Mouse (Mus musculus) adrenal gland, postnatal 36 days (tissue): ENCODE data around the gene Parp12. TPM values are rescaled to one million over a fixed set of nuclear protein-coding genes. Genes with fewer than 3 reads are reported as not detected.
A peak's percentile ranks its signal among the peaks of the same experiment; 100 is the strongest.

Source experiments
- DNase-seq, 2 experiments: peaks; one replicate each; pipeline ENCODE4 v3.0.0; 2021; ENCODE audit warnings: mixed read lengths in 1 of 2
- long read RNA-seq, 2 experiments: library from polyadenylated mRNA; stranded (forward); transcript quantifications; one replicate each; pipeline ENCODE4 v2.0.0; 2021; ENCODE audit warnings: borderline sequencing depth in 2 of 2
- total RNA-seq, 2 experiments: library from RNA; stranded (reverse); gene quantifications; 2 replicates each; pipeline ENCODE4 v1.2.3; 2021

The Parp12 gene
- 10 to 100 TPM; 18.6 to 23.7 TPM for total RNA-seq
- long read RNA-seq, experiment 1, transcript Parp12-201 (12 exons, 3,231 nt): major isoform, 16 of 21 reads
- long read RNA-seq, experiment 1, partial matches to known transcripts: 4 of 21 reads
- long read RNA-seq, experiment 1, other reads (novel, unspliced or antisense): 1 of 21 reads
- long read RNA-seq, experiment 2, partial matches to known transcripts: 0 of 4 reads
- long read RNA-seq, experiment 2, other reads (novel, unspliced or antisense): 0 of 4 reads

DNA sequence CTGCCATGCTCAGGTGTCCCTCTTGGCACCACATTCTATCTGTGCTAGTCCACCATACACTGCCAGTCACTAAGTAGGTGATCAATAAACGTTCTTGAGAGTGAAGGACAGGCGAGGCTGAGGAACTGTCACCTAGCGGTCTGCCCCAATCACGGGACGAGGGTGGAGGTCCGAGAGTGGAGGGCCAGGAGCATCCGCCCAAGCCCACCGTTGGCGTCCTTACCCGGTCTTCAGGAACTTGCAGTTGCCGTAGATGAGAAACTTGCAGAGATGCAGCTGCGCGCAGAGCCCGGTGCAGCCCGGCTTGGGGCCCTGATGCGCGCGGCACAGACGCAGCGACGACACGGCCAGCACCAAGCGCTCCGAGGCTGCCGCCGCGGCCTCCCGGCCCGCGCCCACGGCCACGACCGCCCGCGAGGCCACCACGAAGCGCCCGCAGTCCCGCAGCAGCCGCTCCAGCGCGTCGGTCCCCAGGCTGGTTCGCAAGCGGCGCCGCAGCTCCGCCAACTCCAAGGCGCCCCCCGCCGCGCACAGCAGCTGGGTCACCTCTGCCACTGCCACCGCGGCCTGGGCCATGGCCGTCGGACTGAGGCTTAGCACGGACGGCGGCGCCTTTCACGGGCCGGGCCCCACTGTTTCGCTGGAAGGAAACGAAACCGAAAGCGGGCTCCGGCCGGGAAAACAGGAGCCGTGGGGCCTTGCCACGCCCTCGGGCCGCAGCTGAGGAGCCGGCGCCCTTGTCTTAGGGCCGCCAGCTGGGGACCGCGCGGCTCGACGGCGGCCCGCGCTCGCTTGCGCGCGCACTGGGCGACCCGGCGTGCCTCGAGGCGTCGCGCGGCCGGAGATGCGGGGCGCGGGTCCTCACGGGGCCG lies at the start of gene Parp12:
TSS of gene Parp12 (minus strand) at position 766 of the 872 bp plus-strand sequence.
- DNase-seq: peak; percentile 87 to 91

DNA sequence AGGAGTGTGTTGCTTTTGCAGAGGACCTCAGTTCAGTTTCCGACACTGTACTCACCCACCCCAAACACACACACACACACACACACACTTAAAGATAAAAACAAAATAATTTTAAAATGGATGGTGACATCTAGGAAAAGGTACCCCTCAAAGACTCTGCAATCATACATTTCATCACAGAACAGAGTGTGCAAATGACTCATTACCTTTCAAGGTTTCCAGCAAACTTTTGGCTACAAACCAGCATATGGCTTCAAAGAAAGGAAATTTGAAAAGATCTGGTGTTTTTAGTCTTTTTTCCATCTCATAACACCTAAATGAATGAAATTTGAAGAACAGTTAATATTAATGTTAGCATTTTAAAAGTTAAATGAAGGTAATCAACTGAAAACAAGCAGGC lies 46.7 kb upstream of the Parp12 start:
- peak in 1 of 2 experiments; percentile 13 for DNase-seq

GRCm38 (mm10) chr6:39161975-39162374 lies 43.8 kb upstream of the Parp12 start:
- DNase-seq: no peak

DNA sequence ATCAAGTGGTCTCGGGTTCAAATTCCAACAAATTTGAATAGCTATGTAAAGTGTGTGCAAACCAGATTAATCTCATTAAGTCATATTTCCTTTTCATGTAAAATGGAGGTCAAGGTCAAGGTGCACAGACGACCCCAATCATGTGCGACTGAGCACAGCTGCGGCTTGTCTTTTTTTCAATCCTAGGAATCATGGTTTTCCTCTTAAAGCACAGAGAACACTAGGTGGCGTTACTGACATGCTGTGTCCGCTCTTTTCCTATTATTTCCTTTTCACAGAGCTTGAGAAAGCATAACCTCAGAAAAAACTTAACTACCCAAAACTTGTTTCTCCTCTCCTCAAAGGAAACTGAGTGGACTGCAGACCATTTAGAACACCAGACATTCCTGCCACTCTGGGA lies 27.9 kb upstream of the Parp12 start:
- DNase-seq: no peak

GRCm38 (mm10) chr6:39132556-39132955 lies 14.4 kb upstream of the Parp12 start:
- DNase-seq: no peak

- no peak for DNase-seq
These were observed 13.3 kb upstream of the Parp12 start for GRCm38 (mm10) chr6:39131480-39131879.

DNA sequence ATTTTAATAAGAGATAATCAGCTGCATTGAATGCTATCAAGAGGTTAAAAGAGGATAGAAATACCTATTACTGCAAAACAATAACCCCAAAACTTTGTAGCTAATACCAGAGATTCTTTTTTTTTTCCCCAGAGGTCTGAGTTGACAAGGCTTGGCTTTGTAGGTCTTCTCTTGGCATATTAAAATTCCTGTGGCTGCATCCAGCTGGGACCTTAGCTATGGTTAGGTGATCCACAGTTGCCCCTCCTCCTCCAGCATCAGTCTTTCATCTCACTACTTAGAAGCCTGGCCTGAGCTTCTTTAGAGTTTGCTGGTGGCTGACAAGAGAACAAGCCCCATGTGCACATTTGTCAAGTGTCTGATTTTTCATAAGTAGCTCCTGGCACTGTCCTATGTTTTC lies 6.6 kb upstream of the Parp12 start:
- no peak for DNase-seq

- DNase-seq: no peak
These were observed 2.5 kb upstream of the Parp12 start for GRCm38 (mm10) chr6:39120685-39121084.

DNA sequence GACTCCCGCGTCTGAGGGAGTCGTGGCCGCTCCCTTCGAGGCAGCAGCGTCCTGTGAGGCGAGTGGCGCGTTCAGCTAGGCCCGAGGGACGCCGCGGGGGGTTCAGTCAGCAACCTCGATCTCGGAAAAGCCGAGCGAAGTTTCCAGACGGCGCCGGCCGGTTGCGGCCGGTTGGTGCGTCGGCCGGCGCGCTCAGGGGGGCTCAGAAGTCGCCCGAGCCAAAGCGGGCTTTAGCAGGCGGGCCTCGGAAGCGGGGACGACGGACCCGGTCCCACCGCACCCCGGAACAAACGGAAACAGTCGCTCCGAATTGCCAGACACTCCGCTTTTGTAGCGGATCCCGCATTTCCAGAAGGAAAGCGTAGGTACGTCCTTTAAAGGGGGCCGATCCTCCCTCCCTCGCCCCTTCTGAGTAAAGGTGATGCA lies 320 bp upstream of the Parp12 start:
- DNase-seq: no peak

DNA sequence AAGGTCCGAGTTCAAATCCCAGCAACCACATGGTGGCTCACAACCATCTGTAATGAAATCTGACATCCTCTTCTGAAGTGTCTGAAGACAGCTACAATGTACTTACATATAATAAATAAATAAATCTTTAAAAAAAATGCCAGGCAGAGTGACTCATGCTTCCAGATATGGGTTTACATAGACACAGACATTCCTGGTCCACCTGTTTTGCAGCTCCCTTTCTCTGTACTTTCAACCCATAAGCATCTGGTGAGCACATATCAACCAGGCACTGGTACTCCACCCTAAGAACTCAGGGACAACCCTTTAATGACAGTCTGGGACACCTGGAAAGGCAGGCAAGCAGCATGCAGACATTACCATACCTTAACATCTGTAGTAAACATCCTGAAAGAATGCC lies 2.7 kb downstream of the Parp12 start:
- no peak for DNase-seq

DNA sequence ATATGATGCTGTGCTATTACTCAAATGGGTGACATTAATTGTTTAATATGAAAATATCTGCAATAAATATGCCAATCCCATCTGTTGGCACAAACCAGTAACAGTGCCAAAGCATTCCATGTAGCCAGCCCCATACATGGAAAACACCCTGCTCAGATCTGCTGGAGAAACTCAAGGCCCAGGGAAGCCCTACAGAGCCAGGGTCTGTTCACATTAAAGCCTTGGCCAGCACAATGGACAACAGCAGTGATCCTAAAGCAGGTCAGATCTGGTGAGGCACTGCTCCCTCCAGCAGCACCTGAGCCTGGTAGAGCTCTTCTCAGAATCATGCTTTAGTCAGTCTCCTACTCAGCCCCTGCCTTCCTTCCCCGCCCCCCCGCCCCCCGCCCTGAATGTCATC lies 5.0 kb downstream of the Parp12 start:
- no peak for DNase-seq

DNA sequence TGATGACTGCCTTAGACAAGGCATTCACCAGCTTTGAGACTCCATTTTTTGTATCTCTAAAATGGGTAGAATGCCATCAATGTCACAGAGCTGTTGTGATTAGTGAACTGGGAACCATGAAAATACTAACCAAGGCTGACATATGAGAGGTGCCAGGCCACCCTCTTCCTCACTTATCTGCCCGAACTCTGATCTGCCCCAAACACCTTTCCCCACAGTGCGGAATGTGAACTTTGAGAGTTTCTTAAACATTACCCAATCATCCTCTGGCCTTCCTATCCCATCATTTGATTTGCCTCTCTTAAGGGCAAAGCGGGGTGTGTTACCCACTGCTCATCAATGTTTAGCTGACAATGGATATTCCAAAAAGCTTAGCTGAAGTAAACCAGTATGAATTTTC lies 5.4 kb downstream of the Parp12 start:
- no peak for DNase-seq

DNA sequence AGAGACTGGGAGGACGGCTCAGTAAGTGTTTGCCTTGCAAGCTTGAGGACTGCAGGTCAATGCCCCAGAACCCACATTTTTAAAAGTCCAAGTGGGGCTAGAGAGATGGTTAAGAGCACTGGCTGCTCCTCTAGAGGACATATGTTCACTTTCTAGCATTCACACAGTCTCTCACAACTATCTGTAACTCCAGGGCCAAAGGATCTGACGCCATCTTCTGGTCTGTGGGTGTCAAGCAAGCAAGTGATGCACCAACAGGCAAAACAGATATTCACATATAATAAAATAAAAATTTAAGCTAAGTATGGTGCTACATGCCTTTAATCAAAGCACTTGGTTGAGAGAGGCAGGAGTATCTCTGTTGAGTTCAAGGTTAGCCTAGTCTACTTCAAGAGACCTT lies 11.3 kb downstream of the Parp12 start:
- DNase-seq: no peak

- DNase-seq: no peak
These were observed 13.5 kb downstream of the Parp12 start for GRCm38 (mm10) chr6:39104631-39105030.

DNA sequence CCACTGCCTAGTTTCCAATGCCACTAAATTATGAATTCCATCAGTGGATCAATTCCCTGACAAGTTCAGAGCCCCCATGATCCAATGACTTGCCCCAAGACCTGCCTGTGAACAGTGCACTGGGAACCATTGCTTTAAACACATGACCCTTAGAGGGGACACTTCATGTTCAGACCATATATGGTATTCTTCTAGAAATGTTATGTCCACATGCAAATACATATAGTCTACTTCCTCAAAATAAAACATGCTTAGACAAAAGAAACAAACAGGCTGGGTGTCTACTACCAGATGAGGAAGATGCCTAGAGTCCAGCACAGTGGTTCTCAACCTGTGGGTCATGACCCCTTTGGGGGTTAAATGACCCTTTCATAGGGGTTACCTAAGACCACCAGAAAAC lies 41.7 kb downstream of the Parp12 start:
- DNase-seq: no peak

- no peak for DNase-seq
These were observed 44.0 kb downstream of the Parp12 start for GRCm38 (mm10) chr6:39074186-39074585.

DNA sequence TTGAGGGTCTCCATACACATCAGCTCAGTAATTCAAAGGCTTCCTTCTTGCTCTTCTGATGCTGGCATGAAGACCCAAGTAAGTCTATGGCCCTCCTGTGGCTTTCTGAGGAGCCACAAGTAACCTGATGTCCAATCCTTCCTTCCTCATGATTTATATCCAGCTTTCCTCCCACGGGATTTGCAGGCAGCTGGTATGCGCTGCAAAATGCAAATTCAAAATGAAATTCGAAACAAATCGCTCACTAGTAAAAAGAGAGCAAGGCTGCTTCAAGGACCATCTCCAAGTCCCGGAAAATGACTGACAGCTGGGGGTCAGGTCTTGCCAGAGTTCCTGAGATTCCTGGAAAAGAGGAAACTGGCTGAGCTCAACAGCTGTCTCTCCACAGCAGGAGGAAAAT lies 45.5 kb downstream of the Parp12 start:
- DNase-seq: peak in 1 of 2 experiments; percentile 18

DNA sequence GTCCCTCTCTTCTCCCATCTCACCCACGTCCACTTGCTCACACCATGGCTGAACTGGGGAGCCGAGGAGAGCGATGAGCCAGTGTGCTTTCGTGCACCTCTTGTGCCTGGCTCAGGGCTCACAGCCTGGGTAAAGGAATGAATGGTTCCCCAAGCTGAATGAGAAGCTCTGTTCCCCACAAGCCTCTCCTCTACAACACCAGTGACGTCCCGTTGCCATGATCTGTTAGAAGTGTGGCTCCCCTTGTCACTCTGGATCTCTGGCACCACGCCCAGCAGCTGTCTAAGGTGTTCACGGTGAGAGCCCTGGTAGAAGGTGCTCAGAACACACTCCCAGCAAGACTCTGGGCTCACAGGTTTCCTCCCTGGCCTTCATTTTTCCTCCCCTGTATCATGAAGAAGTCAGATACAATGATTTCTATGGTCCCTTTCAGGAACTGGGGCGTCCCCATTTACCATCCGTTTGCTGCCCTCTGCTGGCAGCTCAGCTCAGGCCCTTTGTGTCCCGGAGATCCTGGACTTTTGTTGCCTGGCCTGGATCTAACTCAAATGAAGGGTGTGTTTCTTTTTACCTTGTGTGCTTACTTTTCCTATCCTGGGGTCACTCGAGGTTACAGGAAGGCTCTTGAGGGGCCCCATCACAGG lies 51.1 kb downstream of the Parp12 start:
- DNase-seq: peak; percentile 87 to 92

DNA sequence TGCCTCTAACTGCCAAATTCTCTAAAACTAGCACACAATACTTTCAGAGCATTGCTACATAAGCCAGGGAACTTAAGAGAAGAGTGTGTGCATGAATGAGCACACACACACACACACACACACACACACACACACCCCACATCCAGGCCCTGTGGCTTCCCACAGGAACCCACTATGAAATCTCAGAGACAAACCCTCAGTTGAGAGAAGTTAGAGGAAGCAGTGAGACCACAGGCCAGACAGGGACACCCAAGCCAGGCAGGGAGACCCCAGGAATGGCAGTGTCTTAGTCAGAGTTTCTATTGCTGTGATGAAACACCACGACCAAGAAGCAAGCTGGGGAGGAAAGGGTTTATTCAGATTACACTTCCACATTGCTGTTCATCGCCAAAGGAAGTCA lies 54.6 kb downstream of the Parp12 start:
- DNase-seq: no peak

- no peak for DNase-seq
These were observed 57.0 kb downstream of the Parp12 start for GRCm38 (mm10) chr6:39061180-39061579.

- DNase-seq: peak; percentile 49 to 64
These were observed 58.3 kb downstream of the Parp12 start for GRCm38 (mm10) chr6:39059547-39060497.

- no peak for DNase-seq
These were observed 59.2 kb downstream of the Parp12 start for GRCm38 (mm10) chr6:39058936-39059335.
